Mouse (Mus musculus) limb, embryonic 11.5 days (tissue): ENCODE measurements around the gene AL731706.1. TPM values are rescaled to one million over a fixed set of nuclear protein-coding genes. Genes with fewer than 3 reads are reported as not detected.

Source experiments
- ATAC-seq: fragments of 200-750 bp; cut with Nextera tagmentation; 2 replicates; pipeline ENCODE4 v1.8.0; 2017; ENCODE audit warnings: low read depth; ENCODE audit not compliant: insufficient number of reproducible peaks, low FRiP score, low TSS enrichment
- DNase-seq: peaks from one replicate; pipeline ENCODE4 v3.0.0-alpha.2; 2015; ENCODE audit warnings: low spot score
- H3K27ac ChIP-seq: fragments of 300-500 bp; sonication (generic); replicated peaks from 2 replicates; pipeline ENCODE4 v1.5.1; 2014; ENCODE audit warnings: low read depth, mild to moderate bottlenecking, low read length
- H3K27me3 ChIP-seq: fragments of 300-500 bp; sonication (generic); 2 replicates; pipeline ENCODE4 v1.6.1; 2014; ENCODE audit warnings: mild to moderate bottlenecking, low read length, mixed read lengths; ENCODE audit not compliant: control insufficient read depth, insufficient read depth
- H3K36me3 ChIP-seq: fragments of 300-500 bp; sonication (generic); 2 replicates; pipeline ENCODE4 v1.6.1; 2014; ENCODE audit warnings: mild to moderate bottlenecking, low read length, moderate library complexity, mixed read lengths; ENCODE audit not compliant: control insufficient read depth, insufficient read depth
- H3K4me1 ChIP-seq: fragments of 300-500 bp; sonication (generic); 2 replicates; pipeline ENCODE4 v1.6.1; 2014; ENCODE audit warnings: low read length, mixed read lengths; ENCODE audit not compliant: control insufficient read depth, insufficient read depth
- H3K4me2 ChIP-seq: fragments of 300-500 bp; sonication (generic); 2 replicates; pipeline ENCODE4 v1.6.1; 2014; ENCODE audit warnings: low read depth, mild to moderate bottlenecking, moderate library complexity; ENCODE audit not compliant: severe bottlenecking
- H3K4me3 ChIP-seq: fragments of 300-500 bp; sonication (generic); 2 replicates; pipeline ENCODE4 v1.5.1; 2014; ENCODE audit warnings: low read depth, low read length
- H3K9ac ChIP-seq: fragments of 300-500 bp; sonication (generic); 2 replicates; pipeline ENCODE4 v1.6.1; 2014; ENCODE audit warnings: mild to moderate bottlenecking, low read length
- H3K9me3 ChIP-seq: fragments of 300-500 bp; sonication (generic); 2 replicates; pipeline ENCODE4 v1.6.1; 2016; ENCODE audit warnings: low read length; ENCODE audit not compliant: control insufficient read depth
- WGBS: fragments of 180-500 bp; shearing (Covaris S2); extraction: QIAGEN DNeasy Blood & Tissue Kit; methylation state at CpG from one replicate; pipeline ENCODE4 v1.1.7; 2014; 5-methylcytosine and 5-hydroxymethylcytosine counted together
- polyA plus RNA-seq: library from polyadenylated mRNA; unstranded; fragments of >200 nt; fragmentation: Nextera tagmentation; extraction: Ambion mirVana; gene quantifications from 2 replicates; pipeline ENCODE4 v1.2.1, GENCODE M21; 2014

Gene AL731706.1
- polyA plus RNA-seq, 1 experiment from 2014 or later, result 30.3 TPM

- ATAC-seq, result no peak
- H3K4me3 ChIP-seq, result no peak within 1 kb of the TSS
- no peaks in the 10 kb centered on the region for H3K9me3 ChIP-seq
- H3K4me1 ChIP-seq, result no peaks in the 10 kb centered on the region
- H3K4me2 ChIP-seq, result no peak within 1 kb of the TSS
- H3K27me3 ChIP-seq, result no peaks in the 10 kb centered on the region
- peaks cover 2% of the 10 kb centered on the region; the same call in 1 of the 2 replicates for H3K36me3 ChIP-seq
- 91% methylated on average over 2 of the region's 2 CpGs for WGBS
- DNase-seq, result no peak
- no peak within 1 kb of the TSS for H3K27ac ChIP-seq
- no peak within 1 kb of the TSS for H3K9ac ChIP-seq
Observed at GRCm38 (mm10) chr2:136885579-136885978, 5.6 kb downstream of the AL731706.1 start, which contains the start of gene AL731706.2. Gene AL731706.2 (minus strand): TSS chr2:136885679.

- H3K9ac ChIP-seq, result no peak overlapping the region
- peak overlapping the region; percentile 36; the same call in 1 of the 2 replicates for H3K27ac ChIP-seq
- H3K9me3 ChIP-seq, result no peaks in the 10 kb centered on the region
- ATAC-seq, result no peak
- 0 out of 2 replicates have a peak, but pooled peaks cover 3% of the 10 kb centered on the region for H3K4me1 ChIP-seq
- H3K27me3 ChIP-seq, result no peaks in the 10 kb centered on the region
- WGBS, result 53% methylated on average over 5 of the region's 5 CpGs
- DNase-seq, result peak; percentile 23
- H3K4me2 ChIP-seq, result no peak overlapping the region
- no peak overlapping the region for H3K4me3 ChIP-seq
- no peaks in the 10 kb centered on the region for H3K36me3 ChIP-seq
Observed at GRCm38 (mm10) chr2:136854543-136855388, 36.4 kb downstream of the AL731706.1 start.

- no peak overlapping the region for H3K27ac ChIP-seq
- 66% methylated on average over 3 of the region's 3 CpGs for WGBS
- H3K36me3 ChIP-seq, result no peaks in the 10 kb centered on the region
- no peaks in the 10 kb centered on the region for H3K9me3 ChIP-seq
- no peak overlapping the region for H3K4me3 ChIP-seq
- no peak for DNase-seq
- no peak for ATAC-seq
- H3K9ac ChIP-seq, result no peak overlapping the region
- H3K4me1 ChIP-seq, result 0 out of 2 replicates have a peak, but pooled peaks cover 3% of the 10 kb centered on the region
- H3K27me3 ChIP-seq, result no peaks in the 10 kb centered on the region
- H3K4me2 ChIP-seq, result no peak overlapping the region
Observed at GRCm38 (mm10) chr2:136850366-136850765, 40.8 kb downstream of the AL731706.1 start.

DNA sequence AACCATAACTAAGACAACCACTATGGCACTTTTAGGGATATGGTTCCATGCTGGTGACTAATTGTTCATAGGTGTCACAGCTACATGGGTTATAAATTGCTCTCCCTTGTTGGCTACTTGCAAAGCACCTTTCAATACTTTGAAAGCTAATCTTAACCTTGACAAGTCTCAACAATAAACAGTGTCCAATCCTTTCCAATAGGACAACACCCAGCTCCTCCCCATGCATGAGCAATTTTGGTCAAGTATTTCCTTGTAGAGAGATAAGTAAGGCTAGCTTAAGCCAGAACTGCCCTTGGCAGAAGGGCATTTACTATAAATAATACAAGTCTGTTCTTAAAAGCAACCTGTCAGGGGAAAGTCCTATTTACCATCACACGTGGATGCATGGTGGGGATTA, 53.2 kb downstream of the AL731706.1 start:
- Histone ChIP-seq H3K27ac (no peak overlapping the region), H3K27me3 (no peaks in the 10 kb centered on the region), H3K9ac (no peak overlapping the region), H3K36me3 (no peaks in the 10 kb centered on the region), H3K4me2 (no peak overlapping the region), H3K9me3 (no peaks in the 10 kb centered on the region), H3K4me1 (no peaks in the 10 kb centered on the region), H3K4me3 (no peak overlapping the region)
- 67% methylated on average over 1 of the region's 1 CpGs for WGBS
- DNase-seq (no peak), ATAC-seq (no peak)

- no peak overlapping the region for H3K4me2 ChIP-seq
- DNase-seq, result no peak
Observed at GRCm38 (mm10) chr2:136835882-136836281, 55.3 kb downstream of the AL731706.1 start.

GRCm38 (mm10) chr2:136834715-136835075, 56.5 kb downstream of the AL731706.1 start:
- no peaks in the 10 kb centered on the region for H3K27me3 ChIP-seq
- WGBS, result 85% methylated on average over 1 of the region's 1 CpGs
- ATAC-seq, result no peak

More at GRCm38 (mm10) chr2:136835882-136836281, 55.3 kb downstream of the AL731706.1 start:
- H3K9ac ChIP-seq, result no peak overlapping the region
- H3K27ac ChIP-seq, result no peak overlapping the region
- 61% methylated on average over 3 of the region's 3 CpGs for WGBS
- no peak for ATAC-seq
- no peak overlapping the region for H3K4me3 ChIP-seq
- no peaks in the 10 kb centered on the region for H3K9me3 ChIP-seq
- H3K27me3 ChIP-seq, result no peaks in the 10 kb centered on the region
- no peaks in the 10 kb centered on the region for H3K36me3 ChIP-seq
- no peaks in the 10 kb centered on the region for H3K4me1 ChIP-seq

DNA sequence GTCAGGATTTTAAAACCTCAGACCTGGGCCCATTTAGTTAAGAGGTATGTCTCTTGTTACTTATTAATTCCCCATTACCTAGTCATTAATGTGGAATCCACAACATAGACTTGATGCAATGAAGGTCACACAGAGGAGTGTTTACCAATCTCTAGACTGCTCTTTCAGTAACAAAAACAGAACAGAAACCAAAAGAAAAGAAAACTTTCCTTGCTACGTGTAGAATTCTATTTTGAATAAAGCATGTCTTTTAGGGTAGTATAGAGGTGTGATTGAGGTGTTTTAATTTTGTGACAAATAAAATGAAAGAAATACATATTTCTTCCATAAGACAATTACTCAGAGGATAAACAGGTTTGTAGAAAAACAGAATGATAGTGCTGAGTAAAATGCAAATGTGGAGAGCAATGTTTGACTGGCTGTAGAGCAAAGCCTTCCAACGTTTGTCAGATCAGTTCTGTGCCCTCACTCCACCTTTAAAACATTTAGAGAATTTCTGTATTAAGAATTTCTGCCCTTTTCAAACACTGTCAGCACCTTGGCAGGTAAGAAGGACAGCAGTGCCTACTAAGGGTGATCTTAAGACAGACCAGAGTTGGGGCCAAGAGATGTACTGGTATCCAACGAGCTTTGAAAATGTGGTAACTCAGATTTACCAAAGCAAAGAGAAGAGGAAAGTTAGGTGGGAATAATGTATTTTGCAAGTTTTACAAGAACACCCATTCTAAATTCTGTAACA, 57.0 kb downstream of the AL731706.1 start:
- Histone ChIP-seq H3K9ac (no peak overlapping the region), H3K27ac (no peak overlapping the region), H3K4me2 (no peak overlapping the region), H3K4me3 (no peak overlapping the region), H3K27me3 (no peaks in the 10 kb centered on the region), H3K9me3 (no peaks in the 10 kb centered on the region), H3K4me1 (no peaks in the 10 kb centered on the region), H3K36me3 (no peaks in the 10 kb centered on the region)
- DNase-seq, result no peak
- WGBS, result 84% methylated on average over 3 of the region's 3 CpGs
- ATAC-seq, result no peak

More at GRCm38 (mm10) chr2:136834715-136835075, 56.5 kb downstream of the AL731706.1 start:
- H3K9ac ChIP-seq, result no peak overlapping the region
- H3K9me3 ChIP-seq, result no peaks in the 10 kb centered on the region
- H3K4me3 ChIP-seq, result no peak overlapping the region
- no peak overlapping the region for H3K4me2 ChIP-seq
- H3K4me1 ChIP-seq, result no peaks in the 10 kb centered on the region
- no peak overlapping the region for H3K27ac ChIP-seq
- DNase-seq, result no peak
- no peaks in the 10 kb centered on the region for H3K36me3 ChIP-seq

DNA sequence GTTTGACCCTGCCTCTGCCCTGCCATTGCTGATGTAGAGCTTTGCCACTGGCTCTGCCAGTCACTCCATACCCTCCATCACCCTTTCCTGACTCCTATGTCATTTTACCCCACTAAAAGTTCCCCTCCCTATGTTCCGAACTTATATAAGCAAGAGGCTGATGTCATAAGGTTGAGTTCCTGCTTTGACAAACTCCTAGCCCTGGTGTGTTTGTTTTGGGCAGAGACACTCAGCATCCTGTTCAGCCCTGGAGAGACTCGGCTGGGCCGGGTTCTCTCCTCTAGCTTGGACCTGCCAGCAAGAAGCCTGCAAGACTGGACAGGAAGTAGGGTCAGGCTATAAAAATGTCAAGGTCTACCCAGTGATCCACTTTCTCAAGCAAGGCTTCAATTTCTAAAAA, 58.3 kb downstream of the AL731706.1 start:
- Histone ChIP-seq H3K27me3 (no peaks in the 10 kb centered on the region), H3K4me1 (no peaks in the 10 kb centered on the region), H3K9me3 (no peaks in the 10 kb centered on the region), H3K4me3 (no peak overlapping the region), H3K9ac (no peak overlapping the region), H3K36me3 (no peaks in the 10 kb centered on the region), H3K4me2 (no peak overlapping the region), H3K27ac (no peak overlapping the region)
- ATAC-seq (no peak), DNase-seq (no peak)
- 64% methylated on average over 3 of the region's 3 CpGs for WGBS
